Comparison of ENCODE assay signal across 10 mouse cellular contexts in genomic region chr2:68405163-68405715, GRCm38 (mm10).
DNase-seq lines count a peak whose midpoint lies in the region; ATAC-seq and TF ChIP-seq lines count a peak whose summit lies in the region.
"Had no signal": no experiment of that assay in that cellular context is flagged by ENCODE, and none has a peak within 500 bp of the region (broad histone marks: within the 10 kb centered on the region; RNA-seq: fewer than 3 reads in every experiment).

No protein-coding gene starts in this region.

- no peak for ATAC-seq in heart, embryonic 16.5 days (replicated peaks; ENCODE audit: extremely low read depth, insufficient read depth, low FRiP score)
- peak; percentile 70 for ATAC-seq in forebrain, postnatal 0 days
- ATAC-seq in megakaryocyte progenitor cell, adult 5-6 weeks (replicated peaks; ENCODE audit: poor library complexity) = peak; percentile 52

- H3K4me3 ChIP-seq in heart, embryonic 16.5 days (ENCODE audit: low read length) = no peak overlapping the region
- peak overlapping the region; percentile 20 for H3K4me3 ChIP-seq in forebrain, postnatal 0 days (ENCODE audit: low read depth, low read length)

- H3K36me3 ChIP-seq in heart, embryonic 16.5 days (ENCODE audit: control insufficient read depth, insufficient read depth) = peaks cover 3% of the 10 kb centered on the region; the same call in 1 of the 2 replicates
- no peaks in the 10 kb centered on the region for H3K36me3 ChIP-seq in forebrain, postnatal 0 days (ENCODE audit: insufficient read depth)

- no peaks in the 10 kb centered on the region for H3K27me3 ChIP-seq in heart, embryonic 16.5 days (ENCODE audit: control insufficient read depth, insufficient read depth, low read length)
- no peaks in the 10 kb centered on the region for H3K27me3 ChIP-seq in forebrain, postnatal 0 days (ENCODE audit: insufficient read depth, low read length)

- no peak for TF ChIP-seq CTCF in forebrain, postnatal 0 days (IDR thresholded peaks at IDR 0.05; ENCODE audit: low read depth)

- 64% methylated on average over 16 of the region's 16 CpGs for WGBS in heart, embryonic 16.5 days
- 16% methylated on average over 16 of the region's 16 CpGs for WGBS in forebrain, postnatal 0 days

- H3K9me3 ChIP-seq in heart, embryonic 16.5 days (replicated peaks; ENCODE audit: control insufficient read depth, low read length) = no peaks in the 10 kb centered on the region
- no peaks in the 10 kb centered on the region for H3K9me3 ChIP-seq in forebrain, postnatal 0 days (ENCODE audit: low read length)

- H3K4me2 ChIP-seq in heart, embryonic 16.5 days (ENCODE audit: low read depth, low read length) = no peak overlapping the region
- H3K4me2 ChIP-seq in forebrain, postnatal 0 days (ENCODE audit: low read depth) = peak overlapping the region; percentile 38

- 0 out of 2 replicates have a peak overlapping the region, but pooled peaks have one; percentile 9 for H3K9ac ChIP-seq in heart, embryonic 16.5 days (ENCODE audit: low read length)
- no peak overlapping the region for H3K9ac ChIP-seq in forebrain, postnatal 0 days

- DNase-seq in heart, adult 8-10 months (ENCODE audit: low spot score) = no peak
- peak; percentile 62 for DNase-seq in embryo, embryonic 11 days
- no peak for DNase-seq in forebrain, postnatal 0 days
- DNase-seq in spleen, postnatal 4 days (ENCODE audit: low spot score in 2 of 2) = no peak
- no peak for DNase-seq in right cerebral cortex, postnatal 36 days (ENCODE audit: low spot score in 2 of 2)
- no peak for DNase-seq in spleen, postnatal 36 days (ENCODE audit: low spot score in 2 of 2)
- DNase-seq: gastrocnemius, postnatal 25 days had no signal

- H3K4me1 ChIP-seq in heart, embryonic 16.5 days (ENCODE audit: control insufficient read depth, insufficient read depth, low read length) = peaks cover 52% of the 10 kb centered on the region
- H3K4me1 ChIP-seq in forebrain, postnatal 0 days (ENCODE audit: insufficient read depth) = 0 out of 2 replicates have a peak, but pooled peaks cover 9% of the 10 kb centered on the region

- peak overlapping the region; percentile 19; the same call in 1 of the 2 replicates for H3K27ac ChIP-seq in heart, embryonic 16.5 days (ENCODE audit: low read length)
- no peak overlapping the region for H3K27ac ChIP-seq in forebrain, postnatal 0 days (ENCODE audit: low read depth, low read length)
- H3K27ac ChIP-seq: macrophage had no signal
